Mouse (Mus musculus): Measurements from ENCODE around the gene Rps21. TPM values are rescaled to one million over a fixed set of nuclear protein-coding genes. Genes with fewer than 3 reads are reported as not detected.

Rps21 gene
- total and polyA plus RNA-seq, 3 experiments, result 653 to 2,791 (median 1,622) TPM

GRCm38 (mm10) chr2:180238591-180238990, 18.6 kb upstream of the Rps21 start:
- H3K4me1 ChIP-seq (ENCODE audit: insufficient read depth, low read depth, low read length), result peaks cover 68% of the 10 kb centered on the region
- TF ChIP-seq CTCF (IDR thresholded peaks at IDR 0.05; ENCODE audit: low read depth, low read length) (no peak), TAL1 (conservative IDR thresholded peaks at IDR 0.05; ENCODE audit: low read depth, low read length) (peak; percentile 46; the same call in 1 of the 2 replicates), GATA1 (IDR thresholded peaks at IDR 0.05; ENCODE audit: borderline replicate concordance, low read length) (no peak), POLR2AphosphoS5 (IDR thresholded peaks at IDR 0.05; ENCODE audit: insufficient replicate concordance, low read depth, low read length) (no peak), GATA2 (IDR thresholded peaks at IDR 0.05; ENCODE audit: borderline replicate concordance, low read depth, low read length) (no peak)
- peak; percentile 32 for ATAC-seq (ENCODE audit: extremely low read depth, insufficient number of reproducible peaks, low FRiP score, poor library complexity, severe bottlenecking)

GRCm38 (mm10) chr2:180243108-180243507, 14.1 kb upstream of the Rps21 start:
- H3K4me1 ChIP-seq (ENCODE audit: insufficient read depth, low read depth, low read length), result peaks cover 27% of the 10 kb centered on the region
- H3K36me3 ChIP-seq (replicated peaks), result no peaks in the 10 kb centered on the region
- H3K9me3 ChIP-seq (replicated peaks), result peaks cover 12% of the 10 kb centered on the region
- no peak for DNase-seq (ENCODE audit: low spot score)
- no peak for ATAC-seq (ENCODE audit: extremely low read depth, insufficient number of reproducible peaks, low FRiP score, poor library complexity, severe bottlenecking)
- no peak overlapping the region for H3K4me3 ChIP-seq (ENCODE audit: low read depth, low read length)
- no peaks in the 10 kb centered on the region for H3K27me3 ChIP-seq (ENCODE audit: insufficient read depth, low read length)
- no peak for TF ChIP-seq CTCF (IDR thresholded peaks at IDR 0.05; ENCODE audit: low read depth, low read length)

More at GRCm38 (mm10) chr2:180238591-180238990, 18.6 kb upstream of the Rps21 start:
- DNase-seq (ENCODE audit: low spot score), result no peak
- Histone ChIP-seq H3K36me3 (replicated peaks) (peaks cover 1% of the 10 kb centered on the region), H3K4me3 (ENCODE audit: low read depth, low read length) (no peak overlapping the region), H3K27me3 (ENCODE audit: insufficient read depth, low read length) (no peaks in the 10 kb centered on the region), H3K9me3 (replicated peaks) (peaks cover 11% of the 10 kb centered on the region)

GRCm38 (mm10) chr2:180247916-180248315, 9.3 kb upstream of the Rps21 start:
- H3K36me3 ChIP-seq (replicated peaks), result no peaks in the 10 kb centered on the region
- H3K9me3 ChIP-seq (replicated peaks), result peaks cover 3% of the 10 kb centered on the region; the same call in 1 of the 2 replicates
- DNase-seq (ENCODE audit: low spot score) (no peak), ATAC-seq (ENCODE audit: extremely low read depth, insufficient number of reproducible peaks, low FRiP score, poor library complexity, severe bottlenecking) (no peak)
- no peak overlapping the region for H3K4me3 ChIP-seq (ENCODE audit: low read depth, low read length)
- H3K27me3 ChIP-seq (ENCODE audit: insufficient read depth, low read length), result no peaks in the 10 kb centered on the region
- peaks cover 30% of the 10 kb centered on the region for H3K4me1 ChIP-seq (ENCODE audit: insufficient read depth, low read depth, low read length)
- TF ChIP-seq POLR2AphosphoS5 (IDR thresholded peaks at IDR 0.05; ENCODE audit: insufficient replicate concordance, low read depth, low read length) (no peak), CTCF (IDR thresholded peaks at IDR 0.05; ENCODE audit: low read depth, low read length) (no peak), GATA1 (IDR thresholded peaks at IDR 0.05; ENCODE audit: borderline replicate concordance, low read length) (no peak), GATA2 (IDR thresholded peaks at IDR 0.05; ENCODE audit: borderline replicate concordance, low read depth, low read length) (no peak), TAL1 (conservative IDR thresholded peaks at IDR 0.05; ENCODE audit: low read depth, low read length) (no peak)

- DNase-seq (ENCODE audit: low spot score) (peak; percentile 66), ATAC-seq (ENCODE audit: extremely low read depth, insufficient number of reproducible peaks, low FRiP score, poor library complexity, severe bottlenecking) (peak; percentile 78)
- Histone ChIP-seq H3K36me3 (replicated peaks) (peaks cover 2% of the 10 kb centered on the region), H3K27me3 (ENCODE audit: insufficient read depth, low read length) (no peaks in the 10 kb centered on the region), H3K4me1 (ENCODE audit: insufficient read depth, low read depth, low read length) (peaks cover 30% of the 10 kb centered on the region), H3K9me3 (replicated peaks) (peaks cover 3% of the 10 kb centered on the region; the same call in 1 of the 2 replicates), H3K4me3 (ENCODE audit: low read depth, low read length) (peak overlapping the region; percentile 60; the same call in 1 of the 2 replicates)
- TF ChIP-seq CTCF (IDR thresholded peaks at IDR 0.05; ENCODE audit: low read depth, low read length), result no peak
- no peak for TF ChIP-seq GATA1 (IDR thresholded peaks at IDR 0.05; ENCODE audit: borderline replicate concordance, low read length)
- no peak for TF ChIP-seq GATA2 (IDR thresholded peaks at IDR 0.05; ENCODE audit: borderline replicate concordance, low read depth, low read length)
- no peak for TF ChIP-seq TAL1 (conservative IDR thresholded peaks at IDR 0.05; ENCODE audit: low read depth, low read length)
- TF ChIP-seq POLR2AphosphoS5 (IDR thresholded peaks at IDR 0.05; ENCODE audit: insufficient replicate concordance, low read depth, low read length), result no peak
Observed at GRCm38 (mm10) chr2:180248947-180249660, 8.1 kb upstream of the Rps21 start.

GRCm38 (mm10) chr2:180250930-180251611, 6.1 kb upstream of the Rps21 start:
- peaks cover 11% of the 10 kb centered on the region for H3K36me3 ChIP-seq (replicated peaks)
- no peak for TF ChIP-seq POLR2AphosphoS5 (IDR thresholded peaks at IDR 0.05; ENCODE audit: insufficient replicate concordance, low read depth, low read length)
- no peak for TF ChIP-seq GATA1 (IDR thresholded peaks at IDR 0.05; ENCODE audit: borderline replicate concordance, low read length)
- TF ChIP-seq GATA2 (IDR thresholded peaks at IDR 0.05; ENCODE audit: borderline replicate concordance, low read depth, low read length), result no peak
- TF ChIP-seq CTCF (IDR thresholded peaks at IDR 0.05; ENCODE audit: low read depth, low read length), result peak; percentile 97
- H3K4me3 ChIP-seq (ENCODE audit: low read depth, low read length), result no peak overlapping the region
- no peaks in the 10 kb centered on the region for H3K27me3 ChIP-seq (ENCODE audit: insufficient read depth, low read length)
- peak; percentile 60 for ATAC-seq (ENCODE audit: extremely low read depth, insufficient number of reproducible peaks, low FRiP score, poor library complexity, severe bottlenecking)
- peak; percentile 72 for DNase-seq (ENCODE audit: low spot score)
- H3K4me1 ChIP-seq (ENCODE audit: insufficient read depth, low read depth, low read length), result peaks cover 44% of the 10 kb centered on the region
- H3K9me3 ChIP-seq (replicated peaks), result peaks cover under 1% of the 10 kb centered on the region; the same call in 1 of the 2 replicates

- ATAC-seq (ENCODE audit: extremely low read depth, insufficient number of reproducible peaks, low FRiP score, poor library complexity, severe bottlenecking), result no peak
- no peak overlapping the region for H3K4me3 ChIP-seq (ENCODE audit: low read depth, low read length)
Observed at GRCm38 (mm10) chr2:180251838-180252237, 5.3 kb upstream of the Rps21 start.

More at GRCm38 (mm10) chr2:180251838-180252237, 5.3 kb upstream of the Rps21 start:
- TF ChIP-seq CTCF (IDR thresholded peaks at IDR 0.05; ENCODE audit: low read depth, low read length) (no peak), GATA1 (IDR thresholded peaks at IDR 0.05; ENCODE audit: borderline replicate concordance, low read length) (no peak), TAL1 (conservative IDR thresholded peaks at IDR 0.05; ENCODE audit: low read depth, low read length) (no peak), POLR2AphosphoS5 (IDR thresholded peaks at IDR 0.05; ENCODE audit: insufficient replicate concordance, low read depth, low read length) (no peak), GATA2 (IDR thresholded peaks at IDR 0.05; ENCODE audit: borderline replicate concordance, low read depth, low read length) (no peak)
- no peak for DNase-seq (ENCODE audit: low spot score)
- peaks cover 11% of the 10 kb centered on the region for H3K36me3 ChIP-seq (replicated peaks)
- peaks cover 52% of the 10 kb centered on the region for H3K4me1 ChIP-seq (ENCODE audit: insufficient read depth, low read depth, low read length)
- H3K9me3 ChIP-seq (replicated peaks), result no peaks in the 10 kb centered on the region
- no peaks in the 10 kb centered on the region for H3K27me3 ChIP-seq (ENCODE audit: insufficient read depth, low read length)
